Mouse (Mus musculus) embryonic facial prominence, embryonic 13.5 days (tissue): Measurements from ENCODE around the gene Pex6. TPM values are rescaled to one million over a fixed set of nuclear protein-coding genes. Genes with fewer than 3 reads are reported as not detected.

Experiments
- ATAC-seq: fragments of 200-750 bp; cut with Nextera tagmentation; 2 replicates; pipeline ENCODE4 v1.8.0; 2017; ENCODE audit warnings: low read depth; ENCODE audit not compliant: insufficient number of reproducible peaks, insufficient read depth, low FRiP score, low TSS enrichment
- H3K27ac ChIP-seq: fragments of 300-500 bp; sonication (generic); 2 replicates; pipeline ENCODE4 v1.5.1; 2015; ENCODE audit warnings: moderate library complexity, mild to moderate bottlenecking, inconsistent platforms
- H3K27me3 ChIP-seq: fragments of 300-500 bp; sonication (generic); 2 replicates; pipeline ENCODE4 v1.6.1; 2015; ENCODE audit warnings: mild to moderate bottlenecking, inconsistent platforms
- H3K36me3 ChIP-seq: fragments of 300-500 bp; sonication (generic); 2 replicates; pipeline ENCODE4 v1.6.1; 2015; ENCODE audit warnings: mild to moderate bottlenecking, inconsistent platforms
- H3K4me1 ChIP-seq: fragments of 300-500 bp; sonication (generic); 2 replicates; pipeline ENCODE4 v1.6.1; 2015; ENCODE audit warnings: inconsistent platforms
- H3K4me2 ChIP-seq: fragments of 300-500 bp; sonication (generic); 2 replicates; pipeline ENCODE4 v1.6.1; 2015; ENCODE audit warnings: moderate library complexity, mild to moderate bottlenecking, inconsistent platforms
- H3K4me3 ChIP-seq: fragments of 300-500 bp; sonication (generic); 2 replicates; pipeline ENCODE4 v1.5.1; 2015; ENCODE audit warnings: mild to moderate bottlenecking, inconsistent platforms
- H3K9ac ChIP-seq: fragments of 300-500 bp; sonication (generic); 2 replicates; pipeline ENCODE4 v1.6.1; 2015; ENCODE audit warnings: mild to moderate bottlenecking, inconsistent platforms
- H3K9me3 ChIP-seq: fragments of 300-500 bp; sonication (generic); 2 replicates; pipeline ENCODE4 v1.6.1; 2016; ENCODE audit warnings: inconsistent platforms
- WGBS: fragments of 180-500 bp; shearing (Covaris S2); methylation state at CpG from one replicate; pipeline ENCODE4 v1.1.7; 2015; ENCODE audit warnings: mixed read lengths; 5-methylcytosine and 5-hydroxymethylcytosine counted together
- polyA plus RNA-seq: library from polyadenylated mRNA; unstranded; fragments of >200 nt; fragmentation: Nextera tagmentation; extraction: Ambion mirVana; gene quantifications from 2 replicates; pipeline ENCODE4 v1.2.1, GENCODE M21; 2015

Gene Pex6
- 27.9 and 32.4 TPM in 2 replicates for polyA plus RNA-seq

GRCm38 (mm10) chr17:46710959-46711597 lies at the start of gene Pex6:
TSS of gene Pex6 (plus strand) at chr17:46711463.
- no peaks in the 10 kb centered on the region for H3K27me3 ChIP-seq
- peak within 1 kb of the TSS; percentile 94 for H3K9ac ChIP-seq
- peaks cover 26% of the 10 kb centered on the region for H3K36me3 ChIP-seq
- peak within 1 kb of the TSS; percentile 100 for H3K4me3 ChIP-seq
- peak within 1 kb of the TSS; percentile 100 for H3K4me2 ChIP-seq
- peak; percentile 82 for ATAC-seq
- H3K9me3 ChIP-seq = no peaks in the 10 kb centered on the region
- 8% methylated on average over 36 of the region's 36 CpGs for WGBS
- H3K4me1 ChIP-seq = peaks cover 16% of the 10 kb centered on the region
- H3K27ac ChIP-seq = peak within 1 kb of the TSS; percentile 64

GRCm38 (mm10) chr17:46661981-46662380 lies 49.3 kb upstream of the Pex6 start:
- no peaks in the 10 kb centered on the region for H3K9me3 ChIP-seq
- no peak overlapping the region for H3K4me2 ChIP-seq
- WGBS = 94% methylated on average over 12 of the region's 12 CpGs
- no peak overlapping the region for H3K27ac ChIP-seq
- no peaks in the 10 kb centered on the region for H3K4me1 ChIP-seq
- no peak overlapping the region for H3K4me3 ChIP-seq
- no peak for ATAC-seq
- H3K9ac ChIP-seq = peak overlapping the region; percentile 21; the same call in 1 of the 2 replicates
- H3K36me3 ChIP-seq = peaks cover 90% of the 10 kb centered on the region
- no peaks in the 10 kb centered on the region for H3K27me3 ChIP-seq

- Histone ChIP-seq H3K36me3 (peaks cover 87% of the 10 kb centered on the region), H3K27ac (no peak overlapping the region), H3K27me3 (no peaks in the 10 kb centered on the region), H3K9ac (no peak overlapping the region), H3K4me2 (no peak overlapping the region), H3K4me1 (no peaks in the 10 kb centered on the region), H3K9me3 (no peaks in the 10 kb centered on the region), H3K4me3 (no peak overlapping the region)
- no peak for ATAC-seq
- WGBS = 91% methylated on average over 5 of the region's 5 CpGs
Measured at GRCm38 (mm10) chr17:46662730-46663129, 48.5 kb upstream of the Pex6 start.

GRCm38 (mm10) chr17:46667712-46668111 lies 43.6 kb upstream of the Pex6 start:
- Histone ChIP-seq H3K9me3 (no peaks in the 10 kb centered on the region), H3K4me1 (peaks cover under 1% of the 10 kb centered on the region; the same call in 1 of the 2 replicates), H3K4me3 (no peak overlapping the region), H3K27ac (no peak overlapping the region), H3K36me3 (peaks cover 76% of the 10 kb centered on the region), H3K27me3 (no peaks in the 10 kb centered on the region), H3K9ac (no peak overlapping the region), H3K4me2 (no peak overlapping the region)
- 89% methylated on average over 16 of the region's 16 CpGs for WGBS
- ATAC-seq = no peak

GRCm38 (mm10) chr17:46669911-46670310 lies 41.4 kb upstream of the Pex6 start:
- no peak for ATAC-seq
- H3K4me2 ChIP-seq = no peak overlapping the region
- no peaks in the 10 kb centered on the region for H3K9me3 ChIP-seq
- H3K36me3 ChIP-seq = peaks cover 57% of the 10 kb centered on the region
- 98% methylated on average over 10 of the region's 10 CpGs for WGBS
- no peak overlapping the region for H3K9ac ChIP-seq
- H3K4me3 ChIP-seq = no peak overlapping the region
- no peaks in the 10 kb centered on the region for H3K27me3 ChIP-seq
- H3K27ac ChIP-seq = no peak overlapping the region
- H3K4me1 ChIP-seq = peaks cover 15% of the 10 kb centered on the region

GRCm38 (mm10) chr17:46673850-46674529 lies 37.3 kb upstream of the Pex6 start, which contains the start of gene Rrp36:
TSS of gene Rrp36 (minus strand) at chr17:46674352.
- under 1% methylated on average over 43 of the region's 43 CpGs for WGBS
- H3K4me1 ChIP-seq = peaks cover 32% of the 10 kb centered on the region
- ATAC-seq = peak; percentile 91
- peak within 1 kb of the TSS; percentile 83 for H3K9ac ChIP-seq
- peak within 1 kb of the TSS; percentile 98 for H3K27ac ChIP-seq
- no peaks in the 10 kb centered on the region for H3K27me3 ChIP-seq
- no peaks in the 10 kb centered on the region for H3K9me3 ChIP-seq
- H3K36me3 ChIP-seq = peaks cover 67% of the 10 kb centered on the region
- peak within 1 kb of the TSS; percentile 84 for H3K4me3 ChIP-seq
- H3K4me2 ChIP-seq = peak within 1 kb of the TSS; percentile 85

GRCm38 (mm10) chr17:46674530-46675283 lies 36.6 kb upstream of the Pex6 start:
- H3K4me2 ChIP-seq = peak overlapping the region; percentile 85
- peak overlapping the region; percentile 84 for H3K4me3 ChIP-seq
- peaks cover 60% of the 10 kb centered on the region for H3K36me3 ChIP-seq
- peak; percentile 49; the same call in 1 of the 2 replicates for ATAC-seq
- no peaks in the 10 kb centered on the region for H3K27me3 ChIP-seq
- peak overlapping the region; percentile 98 for H3K27ac ChIP-seq
- H3K9ac ChIP-seq = peak overlapping the region; percentile 83
- no peaks in the 10 kb centered on the region for H3K9me3 ChIP-seq
- WGBS = 14% methylated on average over 15 of the region's 15 CpGs
- H3K4me1 ChIP-seq = peaks cover 40% of the 10 kb centered on the region

- H3K9ac ChIP-seq = peak within 1 kb of the TSS; percentile 84
- peak within 1 kb of the TSS; percentile 90 for H3K27ac ChIP-seq
- 81% methylated on average over 9 of the region's 9 CpGs for WGBS
- peaks cover 41% of the 10 kb centered on the region for H3K4me1 ChIP-seq
- H3K4me3 ChIP-seq = peak within 1 kb of the TSS; percentile 89
- H3K36me3 ChIP-seq = peaks cover 47% of the 10 kb centered on the region
- H3K9me3 ChIP-seq = no peaks in the 10 kb centered on the region
- ATAC-seq = no peak
- H3K4me2 ChIP-seq = peak within 1 kb of the TSS; percentile 95
- no peaks in the 10 kb centered on the region for H3K27me3 ChIP-seq
Measured at GRCm38 (mm10) chr17:46678416-46678815, 32.8 kb upstream of the Pex6 start, which contains the start of gene Mea1. TSS of gene Mea1 (plus strand) at chr17:46678793.

GRCm38 (mm10) chr17:46678911-46679310 lies 32.4 kb upstream of the Pex6 start:
- H3K9ac ChIP-seq = peak overlapping the region; percentile 84
- H3K4me3 ChIP-seq = peak overlapping the region; percentile 89
- H3K27ac ChIP-seq = peak overlapping the region; percentile 90
- peak overlapping the region; percentile 95 for H3K4me2 ChIP-seq
- no peaks in the 10 kb centered on the region for H3K9me3 ChIP-seq
- ATAC-seq = no peak
- no peaks in the 10 kb centered on the region for H3K27me3 ChIP-seq
- peaks cover 40% of the 10 kb centered on the region for H3K4me1 ChIP-seq
- H3K36me3 ChIP-seq = peaks cover 52% of the 10 kb centered on the region
- 31% methylated on average over 9 of the region's 9 CpGs for WGBS

- H3K4me3 ChIP-seq = peak overlapping the region; percentile 89
- H3K9me3 ChIP-seq = no peaks in the 10 kb centered on the region
- peak overlapping the region; percentile 95 for H3K4me2 ChIP-seq
- H3K4me1 ChIP-seq = peaks cover 32% of the 10 kb centered on the region
- under 1% methylated on average over 34 of the region's 34 CpGs for WGBS
- H3K27ac ChIP-seq = peak overlapping the region; percentile 90
- peaks cover 60% of the 10 kb centered on the region for H3K36me3 ChIP-seq
- ATAC-seq = peak; percentile 38
- H3K27me3 ChIP-seq = no peaks in the 10 kb centered on the region
- peak overlapping the region; percentile 84 for H3K9ac ChIP-seq
Measured at GRCm38 (mm10) chr17:46679843-46680759, 31.2 kb upstream of the Pex6 start.
